Mouse (Mus musculus): ENCODE measurements around the gene Arhgef15. TPM values are rescaled to one million over a fixed set of nuclear protein-coding genes. Genes with fewer than 3 reads are reported as not detected.

Arhgef15 gene
- polyA plus RNA-seq, 1 experiment from 2014 or later = 9.0 TPM

- peak overlapping the region; percentile 90 for H3K9ac ChIP-seq (ENCODE audit: low read depth, low read length)
- no peaks in the 10 kb centered on the region for H3K27me3 ChIP-seq (replicated peaks; ENCODE audit: control insufficient read depth, insufficient read depth, low read length)
- H3K9me3 ChIP-seq (ENCODE audit: control insufficient read depth, low read length) = no peaks in the 10 kb centered on the region
- peaks cover 26% of the 10 kb centered on the region for H3K36me3 ChIP-seq (ENCODE audit: control insufficient read depth, insufficient read depth, low read length)
- peak overlapping the region; percentile 75 for H3K4me3 ChIP-seq (ENCODE audit: low read length)
- H3K4me2 ChIP-seq (ENCODE audit: low read depth, low read length) = peak overlapping the region; percentile 68
- H3K27ac ChIP-seq (ENCODE audit: low read length) = no peak overlapping the region
- peaks cover 4% of the 10 kb centered on the region; the same call in 1 of the 2 replicates for H3K4me1 ChIP-seq (ENCODE audit: control insufficient read depth, insufficient read depth, low read length)
- WGBS = 81% methylated on average over 5 of the region's 5 CpGs
- ATAC-seq = no peak
Observed at GRCm38 (mm10) chr11:68902823-68903222, 54.5 kb downstream of the Arhgef15 start.

- Histone ChIP-seq H3K27ac (ENCODE audit: low read length) (no peak overlapping the region), H3K4me2 (ENCODE audit: low read depth, low read length) (peak overlapping the region; percentile 68), H3K4me1 (ENCODE audit: control insufficient read depth, insufficient read depth, low read length) (peaks cover 4% of the 10 kb centered on the region; the same call in 1 of the 2 replicates), H3K4me3 (ENCODE audit: low read length) (peak overlapping the region; percentile 75), H3K9me3 (ENCODE audit: control insufficient read depth, low read length) (no peaks in the 10 kb centered on the region), H3K27me3 (replicated peaks; ENCODE audit: control insufficient read depth, insufficient read depth, low read length) (no peaks in the 10 kb centered on the region), H3K36me3 (ENCODE audit: control insufficient read depth, insufficient read depth, low read length) (peaks cover 26% of the 10 kb centered on the region), H3K9ac (ENCODE audit: low read depth, low read length) (peak overlapping the region; percentile 90)
- WGBS = 4% methylated on average over 11 of the region's 11 CpGs
- ATAC-seq = no peak
Observed at GRCm38 (mm10) chr11:68902367-68902766, 54.9 kb downstream of the Arhgef15 start.

GRCm38 (mm10) chr11:68902047-68902364, 55.3 kb downstream of the Arhgef15 start:
- no peaks in the 10 kb centered on the region for H3K27me3 ChIP-seq (replicated peaks; ENCODE audit: control insufficient read depth, insufficient read depth, low read length)
- peak overlapping the region; percentile 89 for H3K27ac ChIP-seq (ENCODE audit: low read length)
- peaks cover 4% of the 10 kb centered on the region; the same call in 1 of the 2 replicates for H3K4me1 ChIP-seq (ENCODE audit: control insufficient read depth, insufficient read depth, low read length)
- peak overlapping the region; percentile 90 for H3K9ac ChIP-seq (ENCODE audit: low read depth, low read length)
- no peaks in the 10 kb centered on the region for H3K9me3 ChIP-seq (ENCODE audit: control insufficient read depth, low read length)
- WGBS = 0% methylated on average over 10 of the region's 10 CpGs
- ATAC-seq = no peak
- H3K4me2 ChIP-seq (ENCODE audit: low read depth, low read length) = peak overlapping the region; percentile 68
- peak overlapping the region; percentile 75 for H3K4me3 ChIP-seq (ENCODE audit: low read length)
- peaks cover 26% of the 10 kb centered on the region for H3K36me3 ChIP-seq (ENCODE audit: control insufficient read depth, insufficient read depth, low read length)

GRCm38 (mm10) chr11:68901351-68902046, 55.8 kb downstream of the Arhgef15 start, which contains the start of gene Rpl26:
Gene Rpl26 (plus strand): TSS chr11:68901583.
- no peaks in the 10 kb centered on the region for H3K9me3 ChIP-seq (ENCODE audit: control insufficient read depth, low read length)
- peak within 1 kb of the TSS; percentile 90 for H3K9ac ChIP-seq (ENCODE audit: low read depth, low read length)
- ATAC-seq = peak; percentile 86
- peak within 1 kb of the TSS; percentile 75 for H3K4me3 ChIP-seq (ENCODE audit: low read length)
- peaks cover 26% of the 10 kb centered on the region for H3K36me3 ChIP-seq (ENCODE audit: control insufficient read depth, insufficient read depth, low read length)
- H3K4me1 ChIP-seq (ENCODE audit: control insufficient read depth, insufficient read depth, low read length) = peaks cover 4% of the 10 kb centered on the region; the same call in 1 of the 2 replicates
- no peaks in the 10 kb centered on the region for H3K27me3 ChIP-seq (replicated peaks; ENCODE audit: control insufficient read depth, insufficient read depth, low read length)
- H3K27ac ChIP-seq (ENCODE audit: low read length) = peak within 1 kb of the TSS; percentile 89
- H3K4me2 ChIP-seq (ENCODE audit: low read depth, low read length) = peak within 1 kb of the TSS; percentile 79
- WGBS = under 1% methylated on average over 52 of the region's 52 CpGs

GRCm38 (mm10) chr11:68900519-68901350, 56.5 kb downstream of the Arhgef15 start:
- H3K4me3 ChIP-seq (ENCODE audit: low read length) = peak overlapping the region; percentile 75
- no peaks in the 10 kb centered on the region for H3K27me3 ChIP-seq (replicated peaks; ENCODE audit: control insufficient read depth, insufficient read depth, low read length)
- peaks cover 19% of the 10 kb centered on the region for H3K36me3 ChIP-seq (ENCODE audit: control insufficient read depth, insufficient read depth, low read length)
- ATAC-seq = peak; percentile 18
- H3K4me2 ChIP-seq (ENCODE audit: low read depth, low read length) = peak overlapping the region; percentile 79
- H3K9ac ChIP-seq (ENCODE audit: low read depth, low read length) = peak overlapping the region; percentile 66
- no peak overlapping the region for H3K27ac ChIP-seq (ENCODE audit: low read length)
- H3K4me1 ChIP-seq (ENCODE audit: control insufficient read depth, insufficient read depth, low read length) = peaks cover 4% of the 10 kb centered on the region; the same call in 1 of the 2 replicates
- H3K9me3 ChIP-seq (ENCODE audit: control insufficient read depth, low read length) = no peaks in the 10 kb centered on the region
- WGBS = 27% methylated on average over 31 of the region's 31 CpGs

GRCm38 (mm10) chr11:68899815-68900214, 57.5 kb downstream of the Arhgef15 start:
- no peak overlapping the region for H3K9ac ChIP-seq (ENCODE audit: low read depth, low read length)
- no peak for ATAC-seq

GRCm38 (mm10) chr11:68898790-68899189, 58.5 kb downstream of the Arhgef15 start:
- no peak for ATAC-seq

More at GRCm38 (mm10) chr11:68899815-68900214, 57.5 kb downstream of the Arhgef15 start:
- Histone ChIP-seq H3K36me3 (ENCODE audit: control insufficient read depth, insufficient read depth, low read length) (peaks cover 15% of the 10 kb centered on the region), H3K27ac (ENCODE audit: low read length) (no peak overlapping the region), H3K27me3 (replicated peaks; ENCODE audit: control insufficient read depth, insufficient read depth, low read length) (no peaks in the 10 kb centered on the region), H3K4me3 (ENCODE audit: low read length) (no peak overlapping the region), H3K4me1 (ENCODE audit: control insufficient read depth, insufficient read depth, low read length) (peaks cover 4% of the 10 kb centered on the region; the same call in 1 of the 2 replicates), H3K4me2 (ENCODE audit: low read depth, low read length) (no peak overlapping the region), H3K9me3 (ENCODE audit: control insufficient read depth, low read length) (no peaks in the 10 kb centered on the region)
- WGBS = 86% methylated on average over 8 of the region's 8 CpGs

GRCm38 (mm10) chr11:68897838-68898237, 59.4 kb downstream of the Arhgef15 start:
- WGBS = 70% methylated on average over 6 of the region's 6 CpGs
- H3K4me2 ChIP-seq (ENCODE audit: low read depth, low read length) = no peak overlapping the region
- no peak overlapping the region for H3K27ac ChIP-seq (ENCODE audit: low read length)
- H3K36me3 ChIP-seq (ENCODE audit: control insufficient read depth, insufficient read depth, low read length) = no peaks in the 10 kb centered on the region
- H3K9ac ChIP-seq (ENCODE audit: low read depth, low read length) = no peak overlapping the region
- H3K27me3 ChIP-seq (replicated peaks; ENCODE audit: control insufficient read depth, insufficient read depth, low read length) = no peaks in the 10 kb centered on the region
- no peaks in the 10 kb centered on the region for H3K9me3 ChIP-seq (ENCODE audit: control insufficient read depth, low read length)
- no peak for ATAC-seq
- peaks cover 2% of the 10 kb centered on the region; the same call in 1 of the 2 replicates for H3K4me1 ChIP-seq (ENCODE audit: control insufficient read depth, insufficient read depth, low read length)
- H3K4me3 ChIP-seq (ENCODE audit: low read length) = no peak overlapping the region

More at GRCm38 (mm10) chr11:68898790-68899189, 58.5 kb downstream of the Arhgef15 start:
- WGBS = 80% methylated on average over 6 of the region's 6 CpGs
- no peak overlapping the region for H3K4me3 ChIP-seq (ENCODE audit: low read length)
- no peak overlapping the region for H3K27ac ChIP-seq (ENCODE audit: low read length)
- peaks cover 4% of the 10 kb centered on the region; the same call in 1 of the 2 replicates for H3K4me1 ChIP-seq (ENCODE audit: control insufficient read depth, insufficient read depth, low read length)
- no peaks in the 10 kb centered on the region for H3K27me3 ChIP-seq (replicated peaks; ENCODE audit: control insufficient read depth, insufficient read depth, low read length)
- H3K9ac ChIP-seq (ENCODE audit: low read depth, low read length) = no peak overlapping the region
- H3K4me2 ChIP-seq (ENCODE audit: low read depth, low read length) = no peak overlapping the region
- no peaks in the 10 kb centered on the region for H3K9me3 ChIP-seq (ENCODE audit: control insufficient read depth, low read length)
- peaks cover 6% of the 10 kb centered on the region for H3K36me3 ChIP-seq (ENCODE audit: control insufficient read depth, insufficient read depth, low read length)

- Histone ChIP-seq H3K4me3 (ENCODE audit: low read length) (no peak overlapping the region), H3K9ac (ENCODE audit: low read depth, low read length) (no peak overlapping the region), H3K36me3 (ENCODE audit: control insufficient read depth, insufficient read depth, low read length) (no peaks in the 10 kb centered on the region), H3K9me3 (ENCODE audit: control insufficient read depth, low read length) (no peaks in the 10 kb centered on the region), H3K27ac (ENCODE audit: low read length) (no peak overlapping the region), H3K4me1 (ENCODE audit: control insufficient read depth, insufficient read depth, low read length) (no peaks in the 10 kb centered on the region), H3K27me3 (replicated peaks; ENCODE audit: control insufficient read depth, insufficient read depth, low read length) (no peaks in the 10 kb centered on the region), H3K4me2 (ENCODE audit: low read depth, low read length) (no peak overlapping the region)
- WGBS = 46% methylated on average over 4 of the region's 4 CpGs
- no peak for ATAC-seq
Observed at GRCm38 (mm10) chr11:68897120-68897519, 60.2 kb downstream of the Arhgef15 start.
